Mouse (Mus musculus) thymus, adult 2 months (tissue): ENCODE results near the gene Cdh5.

ENCODE experiments used
- CTCF ChIP-seq: fragments of 200-500 bp; IDR thresholded peaks from 2 replicates; pipeline ENCODE4 v1.5.1; 2012; ENCODE audit warnings: mild to moderate bottlenecking, control low read depth, low read length, moderate library complexity, borderline replicate concordance; ENCODE audit not compliant: control insufficient read depth, poor library complexity, insufficient read depth; ENCODE audit errors: extremely low read depth
- POLR2A ChIP-seq: fragments of 200-500 bp; IDR thresholded peaks from 2 replicates; pipeline ENCODE4 v1.6.1; 2012; ENCODE audit warnings: mild to moderate bottlenecking, low read length, control low read depth, moderate library complexity; ENCODE audit not compliant: control insufficient read depth, poor library complexity, insufficient read depth; ENCODE audit errors: extremely low read depth

DNA sequence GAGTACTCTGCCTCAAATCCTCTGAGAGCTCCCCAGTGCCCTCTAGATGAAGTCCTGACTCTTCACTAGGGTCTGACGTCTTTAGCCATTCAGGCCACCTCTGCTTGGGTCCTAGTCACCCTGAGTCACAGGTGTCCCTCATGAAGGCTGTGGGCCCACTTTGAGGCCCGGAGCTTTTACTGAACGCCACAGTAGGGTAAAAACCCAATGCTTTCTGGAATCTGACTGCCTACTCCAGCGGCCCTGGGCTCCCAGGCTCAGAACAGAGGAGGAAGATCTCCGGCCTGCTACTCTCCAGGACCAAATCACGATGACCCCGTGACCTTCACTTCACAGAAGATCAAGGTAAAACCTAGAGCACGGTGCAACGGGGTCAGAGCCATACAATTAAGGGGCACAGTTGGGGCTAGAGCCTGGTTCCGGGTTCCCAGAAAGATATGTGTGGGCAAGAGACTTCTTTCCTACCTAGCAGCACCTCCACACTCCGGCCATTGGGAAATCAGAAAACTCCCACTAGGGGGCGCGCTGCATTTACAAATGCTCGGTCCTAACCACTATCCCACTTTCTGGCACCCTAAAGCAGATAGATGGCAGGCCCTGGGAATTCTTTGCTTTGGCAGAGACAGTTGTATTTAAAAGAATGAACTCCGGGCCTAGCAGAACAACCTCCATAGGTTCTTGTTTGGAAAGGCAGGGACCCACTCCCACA lies 44.7 kb downstream of the Cdh5 start:
- TF ChIP-seq CTCF (peak; percentile 43; the same call in 1 of the 2 replicates), POLR2A (no peak)
